Mouse (Mus musculus): ENCODE data around the gene Tchhl1.

DNA sequence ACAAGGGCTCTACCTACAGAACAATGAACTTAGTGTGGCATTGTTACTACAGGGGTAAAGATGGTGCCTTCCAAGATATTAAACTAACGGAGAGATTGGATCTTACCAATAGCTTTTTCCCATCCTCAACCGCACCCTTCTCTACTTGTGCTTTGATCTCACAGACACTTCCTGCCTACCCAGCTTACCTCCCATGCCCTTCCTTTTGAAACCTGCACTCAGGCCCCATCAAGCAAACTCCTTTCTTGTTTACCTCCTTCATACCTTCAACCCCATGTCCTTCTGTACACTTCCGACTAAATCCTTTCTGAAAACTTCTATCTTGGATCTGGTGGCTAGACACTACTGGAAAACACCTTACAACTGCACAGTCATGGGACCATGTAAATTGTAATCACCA, 46.1 kb downstream of the Tchhl1 start:
- no peak for TF ChIP-seq CTCF (conservative IDR thresholded peaks at IDR 0.05; ENCODE audit: low read length)
- TF ChIP-seq POU5F1 (IDR thresholded peaks at IDR 0.05; ENCODE audit: borderline replicate concordance, low read length) = no peak

Data from E14TG2a.4 (cell line).